Comparison of ENCODE assay signal across 17 mouse cellular contexts in the genomic region with DNA sequence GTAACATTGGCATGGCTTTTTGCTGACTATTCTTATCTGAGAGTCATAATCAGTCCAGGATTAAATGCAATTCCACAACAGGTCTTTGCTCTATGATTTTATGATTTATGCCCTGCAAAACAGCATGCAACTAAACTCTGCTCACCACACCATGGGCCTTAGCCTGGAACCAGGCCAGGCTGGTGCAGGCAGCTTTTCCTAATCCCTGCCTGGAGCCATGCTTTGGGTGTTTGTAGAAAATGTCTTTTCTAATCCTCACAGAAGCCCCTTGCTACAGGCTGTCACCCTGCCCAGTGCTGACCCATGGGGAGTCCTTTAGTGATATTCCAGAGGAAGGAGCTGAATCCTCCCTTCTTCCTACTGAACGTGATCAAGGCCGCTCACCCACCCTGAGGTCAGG.
"Had no signal": no experiment of that assay in that cellular context is flagged by ENCODE, and none has a peak within 500 bp of the region (broad histone marks: within the 10 kb centered on the region; RNA-seq: fewer than 3 reads in every experiment).

No protein-coding gene starts in this region.

- H3K4me2 ChIP-seq: kidney, embryonic 15.5 days; limb, embryonic 12.5 days; liver, embryonic 13.5 days; lung, embryonic 15.5 days; midbrain, embryonic 15.5 days; neural tube, embryonic 15.5 days had no signal

- DNase-seq: kidney, adult 18-20 months; liver; liver, embryonic 13.5 days; liver, postnatal 0 days; lung, postnatal 14 days; right cerebral cortex, postnatal 4 days; spleen, adult 18-20 months; thymus, adult 18-20 months; thymus, postnatal 14 days had no signal

- H3K27ac ChIP-seq: kidney, embryonic 15.5 days; left cerebral cortex, adult 2 months; limb, embryonic 12.5 days; liver, embryonic 13.5 days; lung, embryonic 15.5 days; macrophage; midbrain, embryonic 15.5 days; neural tube, embryonic 15.5 days had no signal

- H3K9ac ChIP-seq: kidney, embryonic 15.5 days; limb, embryonic 12.5 days; liver, embryonic 13.5 days; liver, postnatal 0 days; lung, embryonic 15.5 days; midbrain, embryonic 15.5 days; neural tube, embryonic 15.5 days had no signal

- H3K4me1 ChIP-seq: liver, embryonic 13.5 days; lung, embryonic 15.5 days; megakaryocyte, embryonic 14.5 days; midbrain, embryonic 15.5 days had no signal

- H3K27me3 ChIP-seq: kidney, embryonic 15.5 days; limb, embryonic 12.5 days; liver, embryonic 13.5 days; lung, embryonic 15.5 days; megakaryocyte, embryonic 14.5 days; midbrain, embryonic 15.5 days; neural tube, embryonic 15.5 days had no signal

- ATAC-seq: liver, postnatal 0 days; midbrain, embryonic 15.5 days had no signal

- H3K36me3 ChIP-seq: kidney, embryonic 15.5 days; limb, embryonic 12.5 days; liver, embryonic 13.5 days; lung, embryonic 15.5 days; midbrain, embryonic 15.5 days; neural tube, embryonic 15.5 days had no signal

- H3K4me3 ChIP-seq: kidney, embryonic 15.5 days; left cerebral cortex, adult 2 months; limb, embryonic 12.5 days; liver, embryonic 13.5 days; lung, embryonic 15.5 days; midbrain, embryonic 15.5 days; neural tube, embryonic 15.5 days had no signal

- H3K9me3 ChIP-seq: kidney, embryonic 15.5 days; limb, embryonic 12.5 days; liver, embryonic 13.5 days; lung, embryonic 15.5 days; megakaryocyte, embryonic 14.5 days; midbrain, embryonic 15.5 days; neural tube, embryonic 15.5 days had no signal
